Mouse (Mus musculus) T-helper 1 cell (primary cell): Measurements from ENCODE around the gene Riok2.
"Not testable (repeated sequence)": the region's sequence is repeated elsewhere in the genome, so short reads cannot be mapped to it uniquely, and the experiment has no call there.

Experiments used
- in situ Hi-C: fragments of 300-600 bp; cut with MboI, MseI; formaldehyde crosslinking; loops from one replicate; pipeline ENCODE4 v1.15.1; 2025; ENCODE audit warnings: high pct_unique_total_duplicates

The Riok2 gene

GRCm38 (mm10) chr17:17373918-17374910, at the start of gene Riok2:
Gene Riok2 (plus strand): TSS chr17:17374309.
- in situ Hi-C loops, result no loop called here

GRCm38 (mm10) chr17:17326022-17326421, 48.1 kb upstream of the Riok2 start:
- in situ Hi-C loops, result not testable (repeated sequence)

- in situ Hi-C loops, result no loop called here
These were observed 47.5 kb upstream of the Riok2 start for GRCm38 (mm10) chr17:17326636-17327035.

GRCm38 (mm10) chr17:17345374-17346183, 28.5 kb upstream of the Riok2 start:
- in situ Hi-C loops, result not testable (repeated sequence)

GRCm38 (mm10) chr17:17346281-17346680, 27.8 kb upstream of the Riok2 start:
- in situ Hi-C loops, result not testable (repeated sequence)

GRCm38 (mm10) chr17:17373550-17373917, 575 bp upstream of the Riok2 start:
- in situ Hi-C loops, result no loop called here

- in situ Hi-C loops, result loop anchor here (25.0 kb wide), 1 partner anchor 1638 kb away; no protein-coding TSS in a partner anchor
These were observed 1.5 kb downstream of the Riok2 start for GRCm38 (mm10) chr17:17375581-17375980.

- in situ Hi-C loops, result loop anchor here (25.0 kb wide), 1 partner anchor 1646 kb away; no protein-coding TSS in a partner anchor
These were observed 9.6 kb downstream of the Riok2 start for GRCm38 (mm10) chr17:17383703-17384102.

GRCm38 (mm10) chr17:17384502-17384901, 10.4 kb downstream of the Riok2 start:
- in situ Hi-C loops, result loop anchor here (25.0 kb wide), 1 partner anchor 1647 kb away; no protein-coding TSS in a partner anchor

- in situ Hi-C loops, result loop anchor here (25.0 kb wide), 1 partner anchor 1649 kb away; no protein-coding TSS in a partner anchor
These were observed 12.0 kb downstream of the Riok2 start for GRCm38 (mm10) chr17:17386117-17386516.

- in situ Hi-C loops, result loop anchor here (5.0 to 25.0 kb wide), 2 partner anchors 355 to 1655 kb away; no protein-coding TSS in a partner anchor
These were observed 17.7 kb downstream of the Riok2 start for GRCm38 (mm10) chr17:17391823-17392222.

- in situ Hi-C loops, result loop anchor here (5.0 to 25.0 kb wide), 2 partner anchors 354 to 1656 kb away; no protein-coding TSS in a partner anchor
These were observed 18.8 kb downstream of the Riok2 start for GRCm38 (mm10) chr17:17392863-17393262.

GRCm38 (mm10) chr17:17393300-17393699, 19.2 kb downstream of the Riok2 start:
- in situ Hi-C loops, result loop anchor here (5.0 to 25.0 kb wide), 2 partner anchors 354 to 1656 kb away; no protein-coding TSS in a partner anchor

- in situ Hi-C loops, result loop anchor here (5.0 to 25.0 kb wide), 2 partner anchors 353 to 1657 kb away; no protein-coding TSS in a partner anchor
These were observed 20.2 kb downstream of the Riok2 start for GRCm38 (mm10) chr17:17394336-17394735.

GRCm38 (mm10) chr17:17396869-17397268, 22.8 kb downstream of the Riok2 start:
- in situ Hi-C loops, result loop anchor here (25.0 kb wide), 1 partner anchor 1660 kb away; no protein-coding TSS in a partner anchor

GRCm38 (mm10) chr17:17398664-17399063, 24.6 kb downstream of the Riok2 start:
- in situ Hi-C loops, result loop anchor here (25.0 kb wide), 1 partner anchor 1661 kb away; no protein-coding TSS in a partner anchor

GRCm38 (mm10) chr17:17402222-17403004, 28.3 kb downstream of the Riok2 start, which contains the start of gene Lix1:
Gene Lix1 (plus strand): TSS chr17:17402672.
- in situ Hi-C loops, result loop anchor here (5.0 kb wide), 1 partner anchor 245 kb away; no protein-coding TSS in a partner anchor

GRCm38 (mm10) chr17:17403038-17403437, 28.9 kb downstream of the Riok2 start:
- in situ Hi-C loops, result loop anchor here (5.0 kb wide), 1 partner anchor 244 kb away; no protein-coding TSS in a partner anchor

- in situ Hi-C loops, result loop anchor here (5.0 kb wide), 1 partner anchor 244 kb away; no protein-coding TSS in a partner anchor
These were observed 29.5 kb downstream of the Riok2 start for GRCm38 (mm10) chr17:17403578-17404112.
